Mouse (Mus musculus): ENCODE measurements around the gene Dtymk.

GRCm38 (mm10) chr1:93825105-93825674 is 23.5 kb upstream of the Dtymk start:
- TF ChIP-seq GATA1 (IDR thresholded peaks at IDR 0.05; ENCODE audit: borderline replicate concordance, low read length) (no peak), FLI1 (IDR thresholded peaks at IDR 0.05; ENCODE audit: low read length) (no peak)
